Mouse (Mus musculus): Measurements from ENCODE around the gene Smc4. TPM values are rescaled to one million over a fixed set of nuclear protein-coding genes. Genes with fewer than 3 reads are reported as not detected.

Smc4 gene
- total RNA-seq, 2 experiments from 2014 or later = 15.3 to 16.0 TPM

DNA sequence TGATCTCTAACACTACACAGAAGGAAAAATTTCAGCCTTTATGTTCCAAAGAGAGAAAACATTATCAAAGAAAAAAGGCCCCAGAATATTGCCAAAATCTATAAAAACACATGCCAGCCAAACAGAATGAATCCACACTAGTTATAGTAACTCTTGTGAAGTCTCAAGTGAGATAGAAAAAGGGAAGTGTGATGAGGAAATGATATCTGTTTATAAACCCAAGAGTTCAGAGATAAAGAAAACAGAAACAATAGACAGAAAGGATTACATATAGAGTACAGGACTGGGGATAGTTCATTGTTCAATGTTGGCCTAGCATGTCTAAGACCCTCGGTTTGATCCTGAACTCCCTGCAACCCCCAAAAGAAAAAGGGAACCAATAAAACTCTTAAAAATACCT lies 58.2 kb downstream of the Smc4 start:
- no peak for DNase-seq (ENCODE audit: low spot score)
- intact Hi-C loops (cut with DNase I) = loop anchor here (2.0 to 10.0 kb wide), 2 partner anchors 18 to 348 kb away; partner anchors contain the start of gene Trim59

DNA sequence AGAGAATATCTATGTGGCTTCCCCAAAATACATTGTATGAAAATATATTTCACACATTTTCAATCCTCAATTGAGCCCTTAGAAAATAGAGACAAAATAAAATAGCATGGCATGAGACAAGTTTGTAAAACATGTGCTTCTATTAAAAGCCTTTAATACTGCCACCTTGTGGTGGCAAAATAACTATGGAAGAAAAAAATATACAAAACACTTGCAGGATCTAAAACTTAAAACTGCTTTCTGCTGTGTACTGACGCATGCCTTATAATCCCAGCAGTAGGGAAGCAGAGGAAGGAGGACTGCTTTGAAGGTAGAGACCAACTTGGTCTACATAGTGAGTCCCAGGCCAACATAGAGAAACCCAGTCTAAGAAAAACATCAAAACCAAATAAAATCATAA lies 59.5 kb downstream of the Smc4 start:
- intact Hi-C loops (cut with DNase I) = loop anchor here (10.0 kb wide), 1 partner anchor 349 kb away; no protein-coding TSS in a partner anchor
- no peak for DNase-seq (ENCODE audit: low spot score)

Small RNAs within 50 kb of the gene (microRNA-seq; reads per million reads assigned to microRNA genes)
- 6,934 reads per million, percentile 93 among the genes with 10 or more reads in this experiment for gene Mir15b
- gene Mir16-2 = 262 reads per million, percentile 68 among the genes with 10 or more reads in this experiment

Other genes starting within 250 kb of the Smc4 start
- 1 to 10 TPM; 1.0 to 1.5 TPM for gene 1110032F04Rik, start 135.2 kb upstream of the Smc4 start, total RNA-seq (2021)
- gene Ift80, start 168 bp upstream of the Smc4 start, total RNA-seq (2021) = 1 to 10 TPM; 4.1 to 7.0 TPM
- 1 to 10 TPM; 2.5 to 2.7 TPM for gene Trim59, start 40.0 kb downstream of the Smc4 start, total RNA-seq (2021)
- 10 to 100 TPM; 78.0 to 84.2 TPM for gene Kpna4, start 122.4 kb downstream of the Smc4 start, total RNA-seq (2021)
- gene Arl14, start 217.7 kb downstream of the Smc4 start, total RNA-seq (2021) = not detected

All from heart, postnatal 25 days (tissue).